Mouse (Mus musculus): ENCODE results near the gene Slc6a20b. TPM values are rescaled to one million over a fixed set of nuclear protein-coding genes. Genes with fewer than 3 reads are reported as not detected.

Gene Slc6a20b
- total RNA-seq, 2 experiments from 2014 or later: 0.13 TPM; not detected in 1

DNA sequence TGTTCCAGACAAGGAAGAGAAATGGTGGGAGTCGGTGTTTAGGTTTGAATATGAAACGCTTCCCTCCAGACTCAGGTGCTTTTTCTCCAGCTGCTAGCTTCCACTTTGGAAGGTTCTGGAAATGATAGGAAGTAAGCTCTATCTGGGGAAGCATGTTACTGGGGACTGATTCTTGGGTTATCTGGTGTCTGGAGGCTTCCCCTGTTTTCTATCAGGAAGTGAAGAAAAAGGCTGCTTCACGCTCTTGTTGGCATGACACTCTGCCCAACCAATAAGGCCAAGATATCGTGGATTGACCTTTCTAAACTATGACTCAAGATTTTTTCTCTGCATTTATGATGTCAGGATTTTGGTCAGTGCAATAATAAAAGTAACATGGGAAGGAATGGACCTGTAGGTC lies 37.2 kb downstream of the Slc6a20b start:
- no peak for DNase-seq (ENCODE audit: low spot score in 2 of 2)

DNA sequence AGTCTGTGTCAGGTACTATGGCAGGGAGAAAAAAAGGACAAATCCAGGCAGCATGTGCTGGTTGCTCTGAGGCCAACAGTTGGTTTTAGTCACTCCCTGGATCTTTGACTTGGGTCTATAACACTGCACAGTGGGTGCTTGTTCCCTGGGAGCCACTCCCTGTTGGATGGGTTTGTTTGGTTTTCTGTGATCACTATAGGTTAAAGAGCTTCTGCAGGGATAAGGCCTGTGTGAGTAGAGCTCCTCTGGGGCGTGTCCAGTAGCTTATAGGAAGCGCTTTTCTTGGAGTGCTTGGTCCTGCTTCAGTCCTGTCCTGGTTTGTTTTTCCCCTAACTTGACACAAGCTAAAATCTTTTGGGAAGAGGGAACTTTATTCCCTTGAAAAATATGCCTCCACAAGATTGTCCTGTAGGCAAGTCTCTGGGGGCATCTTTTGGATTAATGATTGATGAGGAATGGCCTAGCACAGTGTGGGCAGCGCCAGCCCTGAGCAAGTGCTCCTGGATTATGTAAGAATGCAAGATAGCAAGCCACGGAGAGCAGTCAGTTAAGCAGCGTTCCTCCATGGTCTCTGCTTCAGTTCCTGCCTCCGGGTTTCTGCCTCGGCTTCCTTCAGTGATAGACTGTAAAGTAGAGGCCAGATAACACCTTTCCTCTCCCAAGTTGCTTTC lies 43.0 kb downstream of the Slc6a20b start:
- no peak for DNase-seq (ENCODE audit: low spot score in 2 of 2)

DNA sequence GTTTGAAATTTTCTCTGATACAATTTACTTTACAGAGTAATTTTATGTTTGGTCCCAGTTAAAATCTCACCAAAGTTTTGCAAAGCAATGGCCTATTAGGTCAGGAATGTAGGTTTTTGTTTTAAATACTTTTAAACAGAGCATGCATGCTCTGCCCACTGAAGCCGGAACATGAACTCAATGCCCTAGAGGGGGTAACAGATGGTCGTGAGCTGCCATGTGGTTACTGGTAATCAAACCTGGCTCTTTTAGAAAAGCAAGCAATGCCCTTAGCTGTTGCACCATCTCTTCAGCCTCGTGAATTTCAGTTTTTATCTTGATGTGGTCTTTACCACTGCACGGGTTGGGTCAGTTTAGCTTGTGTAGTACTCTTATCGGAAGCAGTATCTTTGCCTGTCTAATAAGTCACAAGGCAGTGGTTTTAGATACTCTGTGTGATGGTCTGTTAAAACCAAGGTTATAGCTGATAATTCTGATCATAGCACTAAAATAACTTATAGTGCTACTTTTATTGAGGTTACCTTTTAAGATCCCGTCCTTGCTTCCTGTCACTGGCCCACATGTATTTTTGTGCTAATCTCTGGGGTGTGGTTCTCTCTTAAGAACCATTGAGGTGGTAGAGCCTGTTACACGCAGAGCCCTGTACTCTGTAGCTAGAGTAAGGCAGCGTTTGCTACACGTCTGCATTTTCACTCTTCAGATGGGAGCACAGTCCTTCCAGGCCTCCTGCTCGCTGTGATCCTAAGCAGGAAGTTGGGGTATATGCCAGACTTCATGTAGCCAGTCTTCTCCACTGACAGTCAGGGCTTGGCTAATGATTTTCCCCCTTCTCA lies 54.8 kb downstream of the Slc6a20b start:
- DNase-seq (ENCODE audit: low spot score in 2 of 2): no peak

DNA sequence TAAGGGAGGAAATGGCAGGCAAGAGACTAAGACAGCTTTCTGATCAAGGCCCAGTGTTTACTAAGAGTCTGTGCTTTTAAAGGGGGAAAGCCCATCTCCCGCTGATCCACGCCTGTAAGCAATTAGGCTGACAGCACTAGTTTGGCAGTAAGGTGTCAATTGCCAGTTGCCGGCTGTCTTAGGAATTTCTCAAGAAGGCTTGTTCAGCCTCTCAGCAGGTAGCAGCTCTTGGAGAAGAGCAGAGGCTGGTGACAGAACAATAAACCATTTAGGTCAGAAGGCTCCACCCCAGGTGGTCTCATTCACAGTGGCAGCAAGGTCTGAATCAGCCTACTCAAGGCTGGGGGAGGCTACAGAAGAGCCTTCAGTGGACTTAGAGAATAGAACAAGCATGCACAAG lies 77.8 kb downstream of the Slc6a20b start:
- DNase-seq (ENCODE audit: low spot score in 2 of 2): no peak

Other genes with a start within 250 kb of the Slc6a20b start
- 10 to 100 TPM; 24.7 to 36.9 TPM for gene Limd1, start 153.9 kb downstream of the Slc6a20b start, total RNA-seq (2021)
- gene Sacm1l, start 102.8 kb downstream of the Slc6a20b start, total RNA-seq (2021): 100 to 1,000 TPM; 158 to 175 TPM
- gene Ccr9, start 45.9 kb upstream of the Slc6a20b start, total RNA-seq (2021): under 1 TPM in 1 of 2 experiments, not detected in 1; 0.16 TPM
- under 1 TPM; 0.10 to 0.17 TPM for gene Slc6a20a, start 46.3 kb upstream of the Slc6a20b start, total RNA-seq (2021)
- gene Lztfl1, start 85.1 kb upstream of the Slc6a20b start, total RNA-seq (2021): 10 to 100 TPM; 41.3 to 43.6 TPM
- gene Cxcr6, start 173.9 kb upstream of the Slc6a20b start, total RNA-seq (2021): under 1 TPM; 0.20 to 0.70 TPM
- 10 to 100 TPM; 32.1 to 40.9 TPM for gene Fyco1, start 219.3 kb upstream of the Slc6a20b start, total RNA-seq (2021)
- under 1 TPM; 0.07 to 0.22 TPM for gene Xcr1, start 229.5 kb upstream of the Slc6a20b start, total RNA-seq (2021)

All from adrenal gland, adult 18-20 months (tissue).